Mouse (Mus musculus): ENCODE data around the gene Retreg1.

- TF ChIP-seq POLR2A (IDR thresholded peaks at IDR 0.05; ENCODE audit: borderline replicate concordance, extremely low read depth, low read depth, low read length) (no peak), CTCF (IDR thresholded peaks at IDR 0.05; ENCODE audit: insufficient read depth, low read length) (no peak)
Measured at GRCm38 (mm10) chr15:25966220-25966774, 123.3 kb downstream of the Retreg1 start.
